Mouse (Mus musculus): ENCODE measurements around the gene Atxn1. TPM values are rescaled to one million over a fixed set of nuclear protein-coding genes. Genes with fewer than 3 reads are reported as not detected.

The Atxn1 gene
- polyA plus RNA-seq, 1 experiment = 2.5 TPM

DNA sequence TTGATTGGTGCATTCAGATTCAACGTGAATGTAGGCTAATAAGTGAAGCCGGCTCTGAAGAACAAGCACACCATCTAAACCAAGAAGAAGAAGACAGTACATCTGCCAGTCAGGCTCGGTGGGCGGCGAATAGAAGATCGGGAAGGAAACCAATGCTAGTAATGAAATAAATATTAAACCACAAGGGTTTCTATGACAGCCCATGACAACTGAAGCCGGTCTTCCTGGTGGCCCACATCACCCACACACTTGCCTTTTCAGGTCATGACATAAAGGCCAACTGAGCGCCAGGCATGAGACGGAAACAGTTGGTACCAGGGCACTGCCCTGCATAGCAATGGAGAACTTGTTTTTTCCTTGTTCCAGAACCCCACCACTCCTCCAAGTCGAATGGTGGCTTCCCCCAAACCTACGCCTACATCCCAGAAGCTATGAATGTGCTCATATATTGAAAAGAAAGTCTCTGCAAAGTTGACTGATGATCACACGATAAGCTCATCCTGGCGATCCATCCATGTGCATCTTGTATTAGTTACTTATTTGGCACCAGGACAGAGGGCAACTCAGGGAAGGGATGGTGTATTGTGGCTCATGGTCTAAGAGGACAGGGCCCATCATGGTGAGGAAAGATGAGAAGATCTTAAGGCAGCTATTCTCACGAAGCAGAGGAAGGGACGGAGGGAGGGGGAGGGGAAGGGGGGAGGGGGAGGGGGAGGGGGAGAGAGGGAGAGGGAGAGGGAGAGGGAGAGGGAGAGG, 45.7 kb downstream of the Atxn1 start:
- peaks cover 23% of the 10 kb centered on the region for H3K79me2 ChIP-seq (ENCODE audit: control insufficient read depth, insufficient read depth)
- no peak overlapping the region for H3K4me3 ChIP-seq
- no peak overlapping the region for H3K4me2 ChIP-seq (ENCODE audit: low read depth)
- H3K27me3 ChIP-seq (ENCODE audit: control insufficient read depth, insufficient read depth, insufficient read length) = no peaks in the 10 kb centered on the region
- no peak for TF ChIP-seq TCF12 (IDR thresholded peaks at IDR 0.05; ENCODE audit: insufficient read depth, poor library complexity, severe bottlenecking)
- TF ChIP-seq POLR2A (IDR thresholded peaks at IDR 0.05; ENCODE audit: insufficient read length, low read depth) = no peak
- TF ChIP-seq USF1 (IDR thresholded peaks at IDR 0.05; ENCODE audit: low read depth) = no peak
- no peak for TF ChIP-seq CEBPB (IDR thresholded peaks at IDR 0.05; ENCODE audit: insufficient read depth, poor library complexity, severe bottlenecking)
- TF ChIP-seq TCF3 (IDR thresholded peaks at IDR 0.05; ENCODE audit: insufficient read length, low read depth) = no peak
- no peak for TF ChIP-seq MYOD1 (IDR thresholded peaks at IDR 0.05; ENCODE audit: control insufficient read depth in 1 of 3, insufficient read length in 2 of 3, low read depth in 2 of 3)
- no peak for TF ChIP-seq REST (IDR thresholded peaks at IDR 0.05; ENCODE audit: insufficient read depth, insufficient read length)
- TF ChIP-seq SRF (IDR thresholded peaks at IDR 0.05; ENCODE audit: control insufficient read depth, insufficient read length, low read depth) = no peak
- no peak for TF ChIP-seq POLR2AphosphoS2 (IDR thresholded peaks at IDR 0.05; ENCODE audit: insufficient read length, low read depth)
- H3K36me3 ChIP-seq (ENCODE audit: control insufficient read depth, insufficient read depth) = no peaks in the 10 kb centered on the region
- H3ac ChIP-seq (ENCODE audit: control insufficient read depth, insufficient read length) = no peak overlapping the region

DNA sequence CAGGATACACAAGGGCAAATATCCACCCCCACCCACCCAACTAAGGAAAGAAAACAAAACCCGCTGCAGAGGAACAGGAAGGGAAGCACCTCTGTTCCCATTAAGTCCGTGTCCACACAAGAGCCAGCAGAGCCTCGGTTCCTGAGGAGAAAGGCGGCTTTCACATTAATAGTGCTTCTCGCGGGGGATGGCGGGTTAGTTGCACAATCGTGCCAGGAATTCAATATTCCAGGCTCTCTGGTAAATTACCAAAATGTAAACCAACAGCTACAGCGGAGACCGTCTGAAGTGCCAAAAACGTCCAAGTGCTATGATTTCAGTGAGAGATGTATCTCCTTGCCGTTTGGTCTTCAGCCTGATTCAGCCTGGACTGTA, 46.8 kb downstream of the Atxn1 start:
- Histone ChIP-seq H3ac (ENCODE audit: control insufficient read depth, insufficient read length) (no peak overlapping the region), H3K27me3 (ENCODE audit: control insufficient read depth, insufficient read depth, insufficient read length) (no peaks in the 10 kb centered on the region), H3K4me3 (no peak overlapping the region), H3K79me2 (ENCODE audit: control insufficient read depth, insufficient read depth) (peaks cover 32% of the 10 kb centered on the region), H3K36me3 (ENCODE audit: control insufficient read depth, insufficient read depth) (no peaks in the 10 kb centered on the region), H3K4me2 (ENCODE audit: low read depth) (no peak overlapping the region)
- TF ChIP-seq POLR2A (IDR thresholded peaks at IDR 0.05; ENCODE audit: insufficient read length, low read depth) (no peak), TCF3 (IDR thresholded peaks at IDR 0.05; ENCODE audit: insufficient read length, low read depth) (no peak), USF1 (IDR thresholded peaks at IDR 0.05; ENCODE audit: low read depth) (no peak), TCF12 (IDR thresholded peaks at IDR 0.05; ENCODE audit: insufficient read depth, poor library complexity, severe bottlenecking) (no peak), MAX (IDR thresholded peaks at IDR 0.05; ENCODE audit: low read depth) (no peak)

DNA sequence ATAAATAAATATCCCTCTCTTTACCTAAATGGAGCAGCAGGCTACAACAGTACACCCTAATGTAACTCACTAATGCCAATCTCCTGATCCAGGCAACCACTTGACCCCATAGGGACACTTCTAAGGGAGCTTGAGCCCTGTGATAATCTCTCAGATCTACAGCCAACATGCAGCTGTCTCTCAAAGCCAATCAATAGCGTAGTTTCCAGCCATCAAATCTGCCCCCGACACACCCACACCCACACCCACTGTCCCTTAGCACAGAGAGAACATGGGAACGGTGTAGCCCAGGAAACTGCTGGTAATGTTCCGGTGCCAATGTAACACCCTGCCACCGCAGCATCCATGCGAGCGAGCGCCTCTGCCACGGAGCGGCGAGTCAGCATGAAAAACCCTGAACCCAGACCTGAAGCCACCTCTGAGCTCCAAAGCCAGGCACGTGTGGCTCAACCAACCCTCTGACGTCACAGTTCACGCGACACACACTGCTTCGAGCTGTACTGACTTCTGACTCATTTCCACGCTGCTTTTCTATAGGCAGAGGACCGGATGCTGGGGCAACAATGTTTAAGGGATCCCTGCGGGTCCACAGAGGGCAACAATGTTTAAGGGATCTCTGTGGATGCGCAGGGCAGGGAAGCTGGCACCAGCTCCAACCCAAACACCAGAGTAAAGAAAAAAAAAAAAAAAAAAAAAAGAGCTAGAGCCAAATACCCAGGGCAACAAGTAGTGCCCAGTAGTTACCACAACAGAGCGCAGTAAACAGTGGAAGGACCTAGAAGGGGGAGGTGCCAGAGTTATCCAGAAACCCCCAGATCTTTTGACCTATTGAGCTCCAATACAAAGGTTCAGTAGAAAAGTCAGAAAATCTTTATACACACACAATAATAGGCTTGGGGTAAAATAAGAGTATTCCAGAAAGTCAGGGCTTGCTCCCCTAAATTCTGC, 47.5 kb downstream of the Atxn1 start:
- TF ChIP-seq E2F4 (IDR thresholded peaks at IDR 0.05; ENCODE audit: insufficient read depth) (no peak), MYOD1 (IDR thresholded peaks at IDR 0.05; ENCODE audit: control insufficient read depth in 1 of 3, insufficient read length in 2 of 3, low read depth in 2 of 3) (no peak), POLR2AphosphoS2 (IDR thresholded peaks at IDR 0.05; ENCODE audit: insufficient read length, low read depth) (no peak), MAX (IDR thresholded peaks at IDR 0.05; ENCODE audit: low read depth) (no peak), POLR2A (IDR thresholded peaks at IDR 0.05; ENCODE audit: insufficient read length, low read depth) (no peak), MYOG (IDR thresholded peaks at IDR 0.05; ENCODE audit: control insufficient read depth in 1 of 3, insufficient read depth in 1 of 3, insufficient read length in 2 of 3, low read depth in 2 of 3) (no peak), TCF3 (IDR thresholded peaks at IDR 0.05; ENCODE audit: insufficient read length, low read depth) (no peak), REST (IDR thresholded peaks at IDR 0.05; ENCODE audit: insufficient read depth, insufficient read length) (no peak), USF1 (IDR thresholded peaks at IDR 0.05; ENCODE audit: low read depth) (no peak), SRF (IDR thresholded peaks at IDR 0.05; ENCODE audit: control insufficient read depth, insufficient read length, low read depth) (no peak), TCF12 (IDR thresholded peaks at IDR 0.05; ENCODE audit: insufficient read depth, poor library complexity, severe bottlenecking) (no peak)
- no peak overlapping the region for H3K4me2 ChIP-seq (ENCODE audit: low read depth)

DNA sequence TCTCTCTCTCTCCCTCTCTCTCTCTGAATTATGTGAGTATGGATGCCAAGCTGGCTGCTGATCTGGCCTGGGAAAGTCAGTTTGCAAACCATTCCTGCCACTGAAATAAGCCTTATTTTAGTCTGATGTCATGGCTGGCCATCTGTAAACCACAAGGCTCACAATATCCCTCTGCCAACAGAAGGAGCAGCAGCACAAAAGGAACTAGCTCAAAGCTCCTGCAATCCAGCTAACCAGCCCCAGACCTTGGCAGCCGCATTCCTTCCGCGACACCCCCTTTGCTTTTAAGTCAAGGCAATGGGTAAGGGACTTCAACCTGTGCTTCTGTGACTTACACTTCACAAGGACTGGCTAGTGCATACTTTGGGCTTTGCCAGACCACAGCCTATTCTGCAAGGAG, 48.9 kb downstream of the Atxn1 start:
- no peaks in the 10 kb centered on the region for H3K27me3 ChIP-seq (ENCODE audit: control insufficient read depth, insufficient read depth, insufficient read length)
- H3K36me3 ChIP-seq (ENCODE audit: control insufficient read depth, insufficient read depth) = no peaks in the 10 kb centered on the region
- peaks cover 32% of the 10 kb centered on the region for H3K79me2 ChIP-seq (ENCODE audit: control insufficient read depth, insufficient read depth)
- TF ChIP-seq TCF12 (IDR thresholded peaks at IDR 0.05; ENCODE audit: insufficient read depth, poor library complexity, severe bottlenecking) = no peak
- TF ChIP-seq CEBPB (IDR thresholded peaks at IDR 0.05; ENCODE audit: insufficient read depth, poor library complexity, severe bottlenecking) = no peak
- no peak for TF ChIP-seq E2F4 (IDR thresholded peaks at IDR 0.05; ENCODE audit: insufficient read depth)
- TF ChIP-seq TCF3 (IDR thresholded peaks at IDR 0.05; ENCODE audit: insufficient read length, low read depth) = no peak
- TF ChIP-seq MYOD1 (IDR thresholded peaks at IDR 0.05; ENCODE audit: control insufficient read depth in 1 of 3, insufficient read length in 2 of 3, low read depth in 2 of 3) = no peak
- no peak for TF ChIP-seq MYOG (IDR thresholded peaks at IDR 0.05; ENCODE audit: control insufficient read depth in 1 of 3, insufficient read depth in 1 of 3, insufficient read length in 2 of 3, low read depth in 2 of 3)
- no peak overlapping the region for H3K4me2 ChIP-seq (ENCODE audit: low read depth)
- no peak overlapping the region for H3ac ChIP-seq (ENCODE audit: control insufficient read depth, insufficient read length)
- H3K4me3 ChIP-seq = no peak overlapping the region

More for the DNA sequence above, 47.5 kb downstream of the Atxn1 start:
- no peaks in the 10 kb centered on the region for H3K36me3 ChIP-seq (ENCODE audit: control insufficient read depth, insufficient read depth)
- no peak overlapping the region for H3K4me3 ChIP-seq
- H3K79me2 ChIP-seq (ENCODE audit: control insufficient read depth, insufficient read depth) = peaks cover 33% of the 10 kb centered on the region
- H3K27me3 ChIP-seq (ENCODE audit: control insufficient read depth, insufficient read depth, insufficient read length) = no peaks in the 10 kb centered on the region
- no peak overlapping the region for H3ac ChIP-seq (ENCODE audit: control insufficient read depth, insufficient read length)

Measured in myocyte (in vitro differentiated cells).